Mouse (Mus musculus): Measurements from ENCODE around the gene Dusp28.

Gene Dusp28

DNA sequence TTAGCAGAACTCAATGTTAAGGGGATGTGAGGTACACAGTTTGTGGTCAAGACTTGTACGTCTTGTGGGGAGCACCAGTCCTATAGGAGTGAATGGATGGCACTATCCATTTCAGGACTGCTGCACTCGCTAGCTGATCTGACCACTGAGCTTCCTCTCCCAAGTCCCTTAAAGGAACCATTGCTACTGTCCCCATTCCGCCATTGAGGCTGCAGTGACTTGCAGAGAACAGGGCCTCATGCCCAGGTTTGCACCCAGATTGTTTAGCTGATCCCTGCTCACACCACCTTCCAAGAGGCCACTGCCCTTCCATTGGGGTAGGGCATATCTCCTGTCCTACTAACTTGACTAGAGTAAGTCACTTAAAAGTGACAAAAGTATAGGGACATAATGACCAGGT is 1.9 kb downstream of the Dusp28 start:
- no peak for DNase-seq

DNA sequence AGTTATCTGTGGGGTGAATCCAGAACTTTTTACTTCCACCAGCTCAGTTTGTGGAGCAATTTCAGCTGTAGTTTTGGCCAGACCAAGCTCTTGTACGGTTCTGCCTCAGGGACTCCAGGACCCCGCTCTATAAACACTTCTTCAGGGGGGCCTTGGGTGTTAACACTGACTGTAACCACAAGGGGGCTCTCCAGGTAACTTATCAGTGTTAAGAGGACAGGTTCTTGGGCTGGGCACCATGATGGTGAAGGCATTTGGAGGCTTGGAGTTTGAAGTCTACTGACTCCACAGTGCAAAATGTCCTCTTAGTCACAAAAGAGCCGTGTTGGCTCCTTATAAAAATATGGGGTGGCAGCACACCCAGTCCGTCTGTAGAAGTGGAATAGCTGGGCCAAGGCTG is 2.3 kb downstream of the Dusp28 start:
- DNase-seq: peak; percentile 24 to 46

- peak; percentile 76 to 90 for DNase-seq
These were observed 3.6 kb downstream of the Dusp28 start, which contains the start of gene Rnpepl1 for GRCm38 (mm10) chr1:92910239-92910885. Gene Rnpepl1, plus strand, starts transcription at chr1:92910783.

- peak; percentile 59 to 73 for DNase-seq
These were observed 4.3 kb downstream of the Dusp28 start for GRCm38 (mm10) chr1:92910925-92911720.

- peak; percentile 24 to 53 for DNase-seq
These were observed 4.9 kb downstream of the Dusp28 start for GRCm38 (mm10) chr1:92911721-92912138.

DNA sequence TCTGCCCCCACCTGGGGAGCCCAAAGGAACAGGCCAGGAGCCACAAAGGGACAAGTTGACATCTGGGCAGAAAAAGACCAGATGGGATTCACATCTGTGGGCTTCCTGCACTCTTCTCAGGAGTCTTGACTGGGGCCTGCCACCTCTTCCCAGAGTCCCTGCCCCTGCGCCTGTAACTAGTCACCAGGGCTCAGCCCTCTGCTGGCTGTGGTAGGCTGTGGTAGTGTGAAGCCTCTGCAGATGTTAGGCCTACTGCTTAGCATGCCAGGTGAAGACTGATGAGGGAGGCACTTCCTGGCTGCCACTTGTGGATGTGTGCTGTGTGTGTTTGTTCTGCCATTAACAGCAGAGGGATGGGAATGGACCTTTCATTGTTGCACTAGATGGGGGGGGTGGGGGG is 5.5 kb downstream of the Dusp28 start:
- peak in 1 of 2 experiments; percentile 44 for DNase-seq

GRCm38 (mm10) chr1:92914239-92914638 is 7.5 kb downstream of the Dusp28 start:
- no peak for DNase-seq

DNA sequence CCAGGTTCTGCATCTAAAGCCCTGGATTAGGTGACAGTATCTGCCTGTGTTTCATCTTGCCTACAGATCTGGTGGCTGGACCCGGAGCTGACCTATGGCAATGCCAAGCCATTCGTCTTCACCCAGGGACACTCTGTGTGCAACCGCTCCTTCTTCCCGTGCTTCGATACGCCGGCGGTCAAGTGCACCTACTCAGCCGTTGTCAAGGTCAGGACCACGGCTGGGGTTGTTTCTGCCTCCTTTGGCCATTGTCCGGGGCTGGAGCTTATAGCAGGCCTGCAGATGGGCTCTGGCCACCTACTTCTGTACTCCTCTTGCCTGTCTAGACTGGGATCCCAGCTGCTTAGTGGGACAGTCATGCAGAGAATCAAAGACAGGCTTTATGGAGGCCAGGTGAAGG is 8.2 kb downstream of the Dusp28 start:
- DNase-seq: peak in 1 of 2 experiments; percentile 19

DNA sequence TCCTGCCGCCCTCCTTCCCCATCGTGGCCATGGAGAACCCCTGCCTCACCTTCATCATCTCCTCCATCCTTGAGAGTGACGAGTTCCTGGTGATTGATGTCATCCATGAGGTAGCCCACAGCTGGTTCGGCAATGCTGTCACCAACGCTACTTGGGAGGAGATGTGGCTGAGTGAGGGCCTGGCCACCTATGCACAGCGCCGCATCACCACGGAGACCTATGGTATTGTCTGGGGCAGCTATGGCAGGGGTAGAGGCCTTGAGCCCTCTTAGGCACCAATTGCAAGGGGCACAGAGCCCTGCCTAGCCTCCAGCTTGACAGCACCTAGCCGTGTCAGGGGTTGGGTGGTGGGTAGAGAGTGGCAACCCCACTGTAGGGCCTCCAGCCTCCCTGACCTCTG is 9.9 kb downstream of the Dusp28 start:
- peak in 1 of 2 experiments; percentile 36 for DNase-seq

GRCm38 (mm10) chr1:92919151-92919550 is 12.4 kb downstream of the Dusp28 start:
- peak in 1 of 2 experiments; percentile 30 for DNase-seq

- peak; percentile 27 to 48 for DNase-seq
These were observed 13.0 kb downstream of the Dusp28 start for GRCm38 (mm10) chr1:92919775-92920174.

GRCm38 (mm10) chr1:92920474-92921200 is 13.9 kb downstream of the Dusp28 start:
- DNase-seq: peak in 1 of 2 experiments; percentile 22

DNA sequence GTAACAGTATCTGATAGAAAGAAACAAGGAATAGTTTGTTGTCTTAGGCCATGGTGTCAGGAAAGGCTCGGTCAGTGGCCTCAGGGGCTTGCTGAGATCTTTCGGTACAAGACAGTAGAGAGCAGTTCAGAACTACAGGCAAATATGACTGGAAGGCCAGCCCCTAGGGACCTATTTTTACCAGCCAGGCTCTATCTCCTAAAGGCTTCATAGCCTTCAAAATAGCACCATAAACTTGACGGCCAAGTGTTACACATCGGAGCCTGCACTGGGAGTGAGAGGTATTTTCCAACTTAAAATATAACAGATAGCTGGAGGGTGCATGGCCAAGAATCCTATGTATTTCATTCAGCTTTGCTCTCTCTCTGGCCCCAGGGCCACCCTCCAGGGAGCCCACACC is 14.7 kb downstream of the Dusp28 start:
- DNase-seq: peak in 1 of 2 experiments; percentile 22

GRCm38 (mm10) chr1:92930171-92930706 is 23.5 kb downstream of the Dusp28 start:
- DNase-seq: peak; percentile 77 to 86

- peak in 1 of 2 experiments; percentile 29 for DNase-seq
These were observed 26.8 kb downstream of the Dusp28 start for GRCm38 (mm10) chr1:92933611-92934010.

- DNase-seq: peak; percentile 95 to 98
These were observed 27.5 kb downstream of the Dusp28 start, which contains the start of gene Capn10 for GRCm38 (mm10) chr1:92934182-92934827. Gene Capn10, plus strand, starts transcription at chr1:92934376.

DNA sequence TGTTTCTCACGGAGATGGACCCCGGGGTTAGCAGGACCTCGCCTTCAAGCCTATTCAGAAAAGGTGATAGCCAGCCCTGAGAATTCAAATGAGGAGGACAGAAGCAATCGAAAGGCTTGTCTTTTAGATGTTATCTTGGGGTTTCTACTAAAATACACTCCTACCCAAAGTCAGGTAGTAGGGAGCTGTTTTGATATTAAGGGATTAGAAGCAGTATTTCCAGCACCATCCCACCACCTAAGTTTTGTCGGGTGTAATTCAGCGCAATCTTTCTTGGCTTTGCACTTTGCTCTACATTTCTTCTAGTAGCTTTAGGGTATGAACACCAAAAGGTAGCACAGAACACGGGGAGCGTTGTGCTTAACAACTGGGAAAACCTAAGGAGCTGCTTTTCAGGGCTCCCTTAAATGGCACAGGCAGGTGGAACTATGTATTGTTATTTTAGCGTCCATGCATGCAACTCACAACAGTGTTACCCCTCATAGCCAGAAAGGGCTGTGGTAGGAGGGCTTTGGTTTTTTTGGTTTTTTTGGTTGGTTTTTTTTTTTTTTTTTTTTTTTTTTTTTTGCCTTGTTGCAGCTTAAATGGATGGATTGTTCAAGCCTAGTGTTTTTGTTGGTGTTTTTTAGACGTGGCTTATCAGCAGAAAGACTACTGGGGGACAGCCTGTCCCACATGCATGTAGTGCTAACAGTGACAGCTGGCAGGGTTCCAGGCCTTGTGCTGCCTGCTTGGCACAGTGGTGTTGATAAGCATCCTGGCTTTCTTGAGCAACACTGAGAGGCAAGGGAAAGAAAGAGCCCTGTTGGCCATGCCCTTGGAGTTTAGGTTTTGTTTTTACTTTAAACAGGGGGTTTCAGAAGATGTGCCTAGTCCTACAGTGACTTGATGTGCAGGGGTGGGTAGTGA is 28.5 kb downstream of the Dusp28 start:
- DNase-seq: peak; percentile 75 to 77

DNA sequence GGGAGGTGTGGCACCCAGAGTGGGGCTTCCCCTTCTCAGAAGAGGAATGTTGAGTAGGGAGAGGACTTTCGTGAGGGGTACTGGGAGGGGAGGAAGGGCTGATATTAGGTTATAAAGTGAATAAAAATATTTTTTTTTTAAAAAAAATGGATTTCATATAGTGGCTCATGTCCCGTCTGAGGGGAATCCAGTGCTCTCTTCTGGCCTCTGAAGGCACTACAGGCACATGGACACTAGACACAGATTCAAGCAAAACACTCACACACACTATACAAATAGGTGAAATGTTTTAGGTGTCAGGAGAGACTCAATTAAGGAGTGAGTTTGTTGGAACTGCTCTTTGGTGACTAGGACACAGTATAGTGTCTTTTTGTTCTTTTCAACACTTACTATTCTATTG is 29.2 kb downstream of the Dusp28 start:
- peak in 1 of 2 experiments; percentile 24 for DNase-seq

- DNase-seq: peak; percentile 29 to 54
These were observed 29.7 kb downstream of the Dusp28 start for GRCm38 (mm10) chr1:92936467-92936866.

- DNase-seq: no peak
These were observed 31.0 kb downstream of the Dusp28 start for GRCm38 (mm10) chr1:92937797-92938196.

DNA sequence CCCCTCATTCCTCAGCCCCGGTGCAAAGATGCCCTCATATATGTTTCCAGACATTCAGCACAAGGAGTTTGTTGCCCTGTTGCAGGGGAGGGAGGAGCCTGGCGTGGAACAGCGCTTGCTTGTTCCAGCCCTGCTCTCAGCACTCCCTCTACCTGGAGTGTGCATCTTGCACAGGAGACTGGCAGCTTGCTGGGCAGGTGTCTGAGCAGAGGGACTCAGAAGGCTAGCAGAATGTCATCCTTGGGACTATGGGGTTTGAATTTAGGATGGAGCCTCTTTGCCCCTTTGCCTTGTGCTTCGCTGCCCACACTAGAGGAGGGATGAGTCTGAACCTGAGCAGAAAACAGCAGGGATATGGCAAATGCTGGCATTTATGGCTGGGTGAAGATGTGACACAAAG is 33.0 kb downstream of the Dusp28 start:
- DNase-seq: no peak

All from kidney, postnatal 25 days (tissue).